8 mouse cellular contexts compared by ENCODE assay signal in the genomic region with DNA sequence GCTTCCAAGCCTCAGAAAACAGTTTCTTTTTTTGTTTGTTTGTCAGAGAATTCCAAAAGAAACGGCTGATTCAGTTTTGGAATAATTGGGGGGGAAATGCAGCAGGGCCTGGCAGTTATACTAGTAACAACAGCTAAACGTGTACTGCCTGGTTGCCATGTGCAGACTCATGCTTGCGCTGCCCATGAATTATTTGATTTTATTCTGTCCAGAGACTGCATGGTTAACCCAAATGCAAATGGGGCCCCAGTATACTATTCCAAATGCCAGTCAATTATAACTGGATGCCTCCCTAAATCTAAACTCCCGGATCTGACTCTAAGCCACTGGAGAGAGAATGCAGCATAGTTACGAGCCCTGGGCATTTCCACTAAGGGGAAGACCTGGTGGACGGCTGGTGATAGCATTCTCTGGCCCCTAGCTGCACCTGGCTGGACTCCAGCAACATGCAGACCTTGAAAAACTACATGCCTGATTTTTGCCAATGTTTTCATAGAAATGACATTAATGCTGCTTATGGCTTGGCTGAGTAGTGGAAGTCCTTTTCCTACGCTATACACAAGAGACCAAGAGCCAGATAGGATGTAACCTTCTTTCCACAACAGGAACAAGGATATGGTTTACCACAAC. TPM values are rescaled to one million over a fixed set of nuclear protein-coding genes. Genes with fewer than 3 reads are reported as not detected.
DNase-seq lines count a peak whose midpoint lies in the region; ATAC-seq and TF ChIP-seq lines count a peak whose summit lies in the region.

No protein-coding gene starts in this region.

- peak overlapping the region; percentile 69 for H3K4me3 ChIP-seq in hindbrain, embryonic 16.5 days (ENCODE audit: low read length)
- H3K4me3 ChIP-seq in midbrain, postnatal 0 days (ENCODE audit: low read depth, low read length), result peak overlapping the region; percentile 63

- peaks cover 9% of the 10 kb centered on the region for H3K4me1 ChIP-seq in hindbrain, embryonic 16.5 days (ENCODE audit: control insufficient read depth, insufficient read depth, low read depth, low read length)
- peaks cover 4% of the 10 kb centered on the region; the same call in 1 of the 2 replicates for H3K4me1 ChIP-seq in midbrain, postnatal 0 days (ENCODE audit: insufficient read depth, low read length)

- H3K27me3 ChIP-seq in hindbrain, embryonic 16.5 days (replicated peaks; ENCODE audit: control insufficient read depth, insufficient read depth, low read length), result no peaks in the 10 kb centered on the region
- no peaks in the 10 kb centered on the region for H3K27me3 ChIP-seq in midbrain, postnatal 0 days (ENCODE audit: insufficient read depth, low read length)

- 24% methylated on average over 7 of the region's 7 CpGs for WGBS in hindbrain, embryonic 16.5 days
- WGBS in midbrain, postnatal 0 days, result 14% methylated on average over 7 of the region's 7 CpGs

- peak; percentile 32; the same call in 1 of the 2 replicates for ATAC-seq in hindbrain, embryonic 16.5 days
- peak; percentile 48; the same call in 1 of the 2 replicates for ATAC-seq in midbrain, postnatal 0 days (ENCODE audit: low FRiP score)

- peak overlapping the region; percentile 89 for H3K9ac ChIP-seq in hindbrain, embryonic 16.5 days (ENCODE audit: low read depth, low read length)
- H3K9ac ChIP-seq in midbrain, postnatal 0 days (replicated peaks; ENCODE audit: low read length, poor library complexity, severe bottlenecking), result peak overlapping the region; percentile 75

- DNase-seq in layer of hippocampus, adult 18-20 months (ENCODE audit: low spot score in 2 of 2), result peak; percentile 28 to 51
- no peak for DNase-seq in layer of hippocampus, adult 8-10 months (ENCODE audit: low spot score in 2 of 2)
- peak; percentile 75 for DNase-seq in cerebellum, postnatal 14 days
- peak; percentile 42 for DNase-seq in midbrain, postnatal 0 days (ENCODE audit: low spot score)
- no peak for DNase-seq in thymus, postnatal 10 days (ENCODE audit: low spot score in 2 of 2)
- DNase-seq in adrenal gland, adult 8-10 months, result no peak
- DNase-seq in ovary, postnatal 36 days (ENCODE audit: low spot score), result no peak

- H3K27ac ChIP-seq in hindbrain, embryonic 16.5 days (ENCODE audit: low read depth, low read length), result peak overlapping the region; percentile 90
- H3K27ac ChIP-seq in midbrain, postnatal 0 days (ENCODE audit: low read depth, low read length), result peak overlapping the region; percentile 91

- TF ChIP-seq CTCF in midbrain, postnatal 0 days (IDR thresholded peaks at IDR 0.05), result no peak

- peak overlapping the region; percentile 75 for H3K4me2 ChIP-seq in hindbrain, embryonic 16.5 days (ENCODE audit: low read length)
- peak overlapping the region; percentile 73 for H3K4me2 ChIP-seq in midbrain, postnatal 0 days (ENCODE audit: low read depth, low read length, poor library complexity, severe bottlenecking)

- no peaks in the 10 kb centered on the region for H3K36me3 ChIP-seq in hindbrain, embryonic 16.5 days (ENCODE audit: control insufficient read depth, insufficient read depth, low read length)
- H3K36me3 ChIP-seq in midbrain, postnatal 0 days (ENCODE audit: insufficient read depth, low read length), result no peaks in the 10 kb centered on the region

- no peaks in the 10 kb centered on the region for H3K9me3 ChIP-seq in hindbrain, embryonic 16.5 days (ENCODE audit: control insufficient read depth, low read length)
- no peaks in the 10 kb centered on the region for H3K9me3 ChIP-seq in midbrain, postnatal 0 days (ENCODE audit: low read length)

RNA-seq across cellular contexts. Expression of a gene that starts 1.4 kb away (rescaled TPM):
- 100 to 1,000 TPM; 139 to 145 TPM for total RNA-seq in layer of hippocampus, adult 18-20 months (2021)
- total RNA-seq in layer of hippocampus, adult 8-10 months (2022), result 100 to 1,000 TPM; 143 to 181 (median 156) TPM
- polyA plus RNA-seq in hindbrain, embryonic 16.5 days (2015; fragmentation: Nextera tagmentation; extraction: Ambion mirVana), result 33.2 and 35.6 TPM in 2 replicates
- 138 and 154 TPM in 2 replicates for total RNA-seq in midbrain, postnatal 0 days (2014; rRNA removed)
- polyA plus RNA-seq in midbrain, postnatal 0 days (2015; fragmentation: Nextera tagmentation; extraction: Ambion mirVana), result 51.6 and 62.6 TPM in 2 replicates
- total RNA-seq in adrenal gland, adult 8-10 months (2022), result under 1 TPM; 0.35 to 0.77 (median 0.54) TPM

Comparison
In these comparisons a context has a peak if more than half of its experiments do, and no peak if none do; other contexts are left out.
1. DNase-seq: peak in layer of hippocampus, adult 18-20 months (2 of 2), cerebellum, postnatal 14 days (2 of 2) and midbrain, postnatal 0 days (single experiment); none in layer of hippocampus, adult 8-10 months (0 of 2), thymus, postnatal 10 days (0 of 2), adrenal gland, adult 8-10 months (single experiment) and ovary, postnatal 36 days (single experiment).
2. RNA of a gene that starts 1.4 kb away (total RNA-seq): 143 to 181 TPM in layer of hippocampus, adult 8-10 months, 139 to 145 TPM in layer of hippocampus, adult 18-20 months and 138 to 154 TPM in midbrain, postnatal 0 days; 0.35 to 0.77 TPM in adrenal gland, adult 8-10 months; every median in the first group is over 10 times any median in the second.